Mouse (Mus musculus) left cerebral cortex, postnatal 10 days (tissue): ENCODE measurements around the gene Limch1. TPM values are rescaled to one million over a fixed set of nuclear protein-coding genes. Genes with fewer than 3 reads are reported as not detected.

Experiments used
- DNase-seq, 2 experiments: peaks; one replicate each; pipeline ENCODE4 v3.0.0; 2021 to 2022; ENCODE audit warnings: low spot score in 2 of 2, mixed read lengths in 1 of 2; ENCODE audit errors: extremely low spot score in 1 of 2
- intact Hi-C: fragments of 180-260 bp; cut with DNase I; formaldehyde crosslinking; loops from one replicate; pipeline ENCODE4 v1.15.1; 2025
- total RNA-seq, 2 experiments: library from RNA; stranded (reverse); gene quantifications; 2 replicates each; pipeline ENCODE4 v1.2.3; 2021

The Limch1 gene
- total RNA-seq, 2 experiments from 2014 or later = 114 TPM

GRCm38 (mm10) chr5:66733556-66733955 is 12.1 kb upstream of the Limch1 start:
- DNase-seq = no peak

GRCm38 (mm10) chr5:66739376-66739775 is 6.3 kb upstream of the Limch1 start:
- intact Hi-C loops = no loop called here
- no peak for DNase-seq

More at GRCm38 (mm10) chr5:66733556-66733955, 12.1 kb upstream of the Limch1 start:
- intact Hi-C loops = no loop called here

- DNase-seq = peak; percentile 38 to 59
- intact Hi-C loops = loop anchor here (5.0 kb wide), 1 partner anchor 34 kb away; no protein-coding TSS in a partner anchor
Observed at GRCm38 (mm10) chr5:66745996-66746681, 512 bp downstream of the Limch1 start.

GRCm38 (mm10) chr5:66746761-66747160 is 1.1 kb downstream of the Limch1 start:
- no peak for DNase-seq
- intact Hi-C loops = loop anchor here (5.0 kb wide), 1 partner anchor 34 kb away; no protein-coding TSS in a partner anchor

GRCm38 (mm10) chr5:66747761-66748430 is 2.3 kb downstream of the Limch1 start:
- no peak for DNase-seq
- intact Hi-C loops = loop anchor here (5.0 kb wide), 1 partner anchor 36 kb away; no protein-coding TSS in a partner anchor

- intact Hi-C loops = loop anchor here (5.0 kb wide), 1 partner anchor 36 kb away; no protein-coding TSS in a partner anchor
Observed at GRCm38 (mm10) chr5:66748448-66749115, 3.0 kb downstream of the Limch1 start.

GRCm38 (mm10) chr5:66750641-66751040 is 5.0 kb downstream of the Limch1 start:
- DNase-seq = no peak
- intact Hi-C loops = no loop called here

More at GRCm38 (mm10) chr5:66748448-66749115, 3.0 kb downstream of the Limch1 start:
- DNase-seq = peak in 1 of 2 experiments; percentile 32

GRCm38 (mm10) chr5:66751332-66751980 is 5.8 kb downstream of the Limch1 start:
- DNase-seq = no peak
- intact Hi-C loops = no loop called here

GRCm38 (mm10) chr5:66753620-66754019 is 8.0 kb downstream of the Limch1 start:
- intact Hi-C loops = no loop called here
- DNase-seq = no peak

- DNase-seq = peak in 1 of 2 experiments; percentile 33
- intact Hi-C loops = no loop called here
Observed at GRCm38 (mm10) chr5:66756821-66757705, 11.4 kb downstream of the Limch1 start.

- intact Hi-C loops = no loop called here
Observed at GRCm38 (mm10) chr5:66757706-66758237, 12.1 kb downstream of the Limch1 start.

GRCm38 (mm10) chr5:66759354-66759753 is 13.7 kb downstream of the Limch1 start:
- no peak for DNase-seq
- intact Hi-C loops = no loop called here

More at GRCm38 (mm10) chr5:66757706-66758237, 12.1 kb downstream of the Limch1 start:
- DNase-seq = no peak

- intact Hi-C loops = no loop called here
Observed at GRCm38 (mm10) chr5:66760747-66761146, 15.1 kb downstream of the Limch1 start.

GRCm38 (mm10) chr5:66762006-66762405 is 16.4 kb downstream of the Limch1 start:
- DNase-seq = no peak
- intact Hi-C loops = no loop called here

More at GRCm38 (mm10) chr5:66760747-66761146, 15.1 kb downstream of the Limch1 start:
- DNase-seq = peak in 1 of 2 experiments; percentile 35

GRCm38 (mm10) chr5:66764129-66764528 is 18.5 kb downstream of the Limch1 start:
- no peak for DNase-seq
- intact Hi-C loops = no loop called here

GRCm38 (mm10) chr5:66765911-66766310 is 20.3 kb downstream of the Limch1 start:
- DNase-seq = no peak
- intact Hi-C loops = no loop called here

- DNase-seq = no peak
- intact Hi-C loops = no loop called here
Observed at GRCm38 (mm10) chr5:66768034-66768433, 22.4 kb downstream of the Limch1 start.

- DNase-seq = no peak
- intact Hi-C loops = no loop called here
Observed at GRCm38 (mm10) chr5:66769070-66769469, 23.4 kb downstream of the Limch1 start.
